Mouse (Mus musculus) kidney, embryonic 14.5 days (tissue): ENCODE data around the gene Slc13a1. TPM values are rescaled to one million over a fixed set of nuclear protein-coding genes. Genes with fewer than 3 reads are reported as not detected.

Source experiments
- ATAC-seq: fragments of 200-750 bp; cut with Nextera tagmentation; 2 replicates; pipeline ENCODE4 v1.8.0; 2017; ENCODE audit warnings: moderate number of reproducible peaks, mild to moderate bottlenecking, moderate TSS enrichment, moderate library complexity; ENCODE audit not compliant: low FRiP score, low TSS enrichment
- H3K27ac ChIP-seq: fragments of 300-500 bp; sonication (generic); 2 replicates; pipeline ENCODE4 v1.5.1; 2014; ENCODE audit warnings: low read depth, mild to moderate bottlenecking, low read length, moderate library complexity, mixed read lengths
- H3K27me3 ChIP-seq: fragments of 300-500 bp; sonication (generic); 2 replicates; pipeline ENCODE4 v1.6.1; 2014; ENCODE audit warnings: mild to moderate bottlenecking, low read length; ENCODE audit not compliant: control insufficient read depth, insufficient read depth
- H3K36me3 ChIP-seq: fragments of 300-500 bp; sonication (generic); 2 replicates; pipeline ENCODE4 v1.6.1; 2014; ENCODE audit warnings: low read length, mixed read lengths; ENCODE audit not compliant: control insufficient read depth, insufficient read depth
- H3K4me1 ChIP-seq: fragments of 300-500 bp; sonication (generic); 2 replicates; pipeline ENCODE4 v1.6.1; 2014; ENCODE audit warnings: low read length, mixed read lengths; ENCODE audit not compliant: control insufficient read depth, insufficient read depth
- H3K4me2 ChIP-seq: fragments of 300-500 bp; sonication (generic); replicated peaks from 2 replicates; pipeline ENCODE4 v1.6.1; 2014; ENCODE audit warnings: low read depth, mild to moderate bottlenecking, low read length
- H3K4me3 ChIP-seq: fragments of 300-500 bp; sonication (generic); 2 replicates; pipeline ENCODE4 v1.5.1; 2014; ENCODE audit warnings: mild to moderate bottlenecking, low read length
- H3K9ac ChIP-seq: fragments of 300-500 bp; sonication (generic); 2 replicates; pipeline ENCODE4 v1.6.1; 2014; ENCODE audit warnings: low read depth, mild to moderate bottlenecking, low read length, moderate library complexity
- H3K9me3 ChIP-seq: fragments of 300-500 bp; sonication (generic); 2 replicates; pipeline ENCODE4 v1.6.1; 2016; ENCODE audit warnings: low read length; ENCODE audit not compliant: control insufficient read depth
- WGBS: fragments of 180-500 bp; shearing (Covaris S2); extraction: QIAGEN DNeasy Blood & Tissue Kit; methylation state at CpG from one replicate; pipeline ENCODE4 v1.1.7; 2014; 5-methylcytosine and 5-hydroxymethylcytosine counted together
- microRNA-seq: library from miRNA; unstranded; fragments of <30 nt; microRNA quantifications from one replicate; pipeline ENCODE4, GENCODE M21; 2016
- polyA plus RNA-seq: library from polyadenylated mRNA; unstranded; fragments of >200 nt; fragmentation: Nextera tagmentation; extraction: Ambion mirVana; gene quantifications from 2 replicates; pipeline ENCODE4 v1.2.1, GENCODE M21; 2014

Gene Slc13a1
- polyA plus RNA-seq, 1 experiment from 2014 or later, result 2.0 TPM

DNA sequence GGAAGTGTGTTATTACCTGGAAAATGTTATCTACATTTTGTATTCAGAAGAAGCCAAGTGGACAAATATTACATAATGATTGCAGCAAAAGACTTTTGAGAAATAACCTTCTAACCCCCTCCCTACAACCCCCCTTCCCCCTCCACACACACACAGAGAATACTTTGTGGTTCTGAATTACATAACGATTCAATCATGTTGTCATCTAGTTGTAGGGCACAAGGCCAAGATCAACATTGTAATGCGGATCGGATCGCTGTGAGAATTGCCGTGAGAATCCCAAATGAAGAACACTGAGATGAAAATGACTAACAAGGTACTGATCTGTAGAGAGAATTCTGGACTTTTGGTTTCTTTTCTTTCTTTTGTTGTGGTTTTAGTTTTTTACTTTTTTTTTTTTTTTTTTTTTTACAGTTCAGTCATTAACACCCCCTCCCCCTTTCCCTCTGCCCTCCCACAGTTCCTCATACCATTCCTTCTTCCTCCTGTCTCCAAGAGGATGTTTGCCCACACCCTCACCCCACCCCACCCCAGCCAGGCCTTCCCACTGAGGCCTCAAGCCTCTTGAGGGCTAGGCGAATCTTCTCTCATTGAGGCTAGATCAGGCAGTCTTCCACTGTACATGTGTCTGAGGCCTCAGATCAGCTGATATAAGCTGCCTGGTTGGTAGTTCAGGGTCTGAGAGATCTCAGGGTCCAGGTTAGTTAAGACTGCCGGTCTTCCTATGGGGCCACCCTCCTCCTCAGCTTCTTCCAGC, 120.7 kb downstream of the Slc13a1 start:
- Histone ChIP-seq H3K4me1 (no peaks in the 10 kb centered on the region), H3K9me3 (no peaks in the 10 kb centered on the region), H3K4me2 (no peak overlapping the region), H3K27ac (no peak overlapping the region), H3K27me3 (no peaks in the 10 kb centered on the region), H3K4me3 (no peak overlapping the region), H3K9ac (no peak overlapping the region), H3K36me3 (no peaks in the 10 kb centered on the region)
- WGBS, result 42% methylated on average over 7 of the region's 7 CpGs
- peak; percentile 68; the same call in 1 of the 2 replicates for ATAC-seq

DNA sequence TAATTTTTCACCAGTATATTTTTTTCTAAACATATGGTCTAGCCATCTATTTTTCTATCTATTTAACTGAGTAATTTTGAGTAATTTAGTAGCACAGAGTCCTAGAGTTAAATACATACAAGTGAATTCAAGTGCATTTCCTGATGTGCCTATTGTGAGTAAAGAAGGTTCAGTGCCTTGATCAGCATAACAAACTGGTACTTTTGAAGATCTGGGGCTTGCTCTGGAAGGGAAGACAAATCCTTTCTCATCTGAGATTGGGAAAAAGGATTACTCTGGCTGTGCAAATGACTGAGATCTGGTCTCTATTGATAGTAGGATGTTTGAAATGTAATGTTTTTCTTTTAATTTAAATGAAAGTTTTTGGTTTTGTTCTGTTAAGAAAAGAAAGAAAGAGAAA, 124.4 kb downstream of the Slc13a1 start:
- Histone ChIP-seq H3K9ac (no peak overlapping the region), H3K9me3 (no peaks in the 10 kb centered on the region), H3K36me3 (no peaks in the 10 kb centered on the region), H3K27ac (no peak overlapping the region), H3K4me1 (no peaks in the 10 kb centered on the region), H3K4me3 (no peak overlapping the region), H3K4me2 (no peak overlapping the region), H3K27me3 (no peaks in the 10 kb centered on the region)
- ATAC-seq, result no peak

Small RNA genes within 50 kb of the gene (microRNA-seq; reads per million reads assigned to microRNA genes)
- not detected for gene Gm26386

Other genes with a start within 250 kb of the Slc13a1 start
- not detected in 2 replicates for gene Tas2r118, start 198.0 kb downstream of the Slc13a1 start, polyA plus RNA-seq